Mouse (Mus musculus): ENCODE results near the gene Gm5901.

GRCm38 (mm10) chr7:105367268-105367667, 7.6 kb upstream of the Gm5901 start:
- TF ChIP-seq POLR2A (IDR thresholded peaks at IDR 0.05; ENCODE audit: control insufficient read depth, extremely low read depth, insufficient read depth, low read length, poor library complexity) (no peak), CTCF (IDR thresholded peaks at IDR 0.05; ENCODE audit: borderline replicate concordance, control insufficient read depth, extremely low read depth, insufficient read depth, low read length, poor library complexity) (no peak)

All from thymus, adult 2 months (tissue).